Mouse (Mus musculus) embryonic facial prominence, embryonic 11.5 days (tissue): Measurements from ENCODE around the gene Mpi. TPM values are rescaled to one million over a fixed set of nuclear protein-coding genes. Genes with fewer than 3 reads are reported as not detected.
A peak's percentile ranks its signal among the peaks of the same experiment; 100 is the strongest.

Source experiments
- ATAC-seq: fragments of 200-750 bp; cut with Nextera tagmentation; replicated peaks from 2 replicates; pipeline ENCODE4 v1.8.0; 2017; ENCODE audit warnings: low read depth; ENCODE audit not compliant: insufficient number of reproducible peaks, low FRiP score, low TSS enrichment
- DNase-seq: peaks from one replicate; pipeline ENCODE4 v3.0.0-alpha.2; 2015; ENCODE audit warnings: low spot score
- H3K27ac ChIP-seq: fragments of 300-500 bp; sonication (generic); replicated peaks from 2 replicates; pipeline ENCODE4 v1.5.1; 2014; ENCODE audit warnings: mild to moderate bottlenecking, low read depth, low read length, control low read depth
- H3K27me3 ChIP-seq: fragments of 300-500 bp; sonication (generic); 2 replicates; pipeline ENCODE4 v1.6.1; 2014; ENCODE audit warnings: mild to moderate bottlenecking, low read length, moderate library complexity, mixed read lengths; ENCODE audit not compliant: control insufficient read depth, insufficient read depth
- H3K36me3 ChIP-seq: fragments of 300-500 bp; sonication (generic); replicated peaks from 2 replicates; pipeline ENCODE4 v1.6.1; 2014; ENCODE audit warnings: low read depth, mild to moderate bottlenecking, low read length, moderate library complexity, mixed read lengths; ENCODE audit not compliant: control insufficient read depth, insufficient read depth
- H3K4me1 ChIP-seq: fragments of 300-500 bp; sonication (generic); 2 replicates; pipeline ENCODE4 v1.6.1; 2014; ENCODE audit warnings: low read length, mixed read lengths; ENCODE audit not compliant: control insufficient read depth, insufficient read depth
- H3K4me2 ChIP-seq: fragments of 300-500 bp; sonication (generic); 2 replicates; pipeline ENCODE4 v1.6.1; 2014; ENCODE audit warnings: low read depth, mild to moderate bottlenecking, control low read depth, low read length, moderate library complexity
- H3K4me3 ChIP-seq: fragments of 300-500 bp; sonication (generic); 2 replicates; pipeline ENCODE4 v1.5.1; 2014; ENCODE audit warnings: low read depth, low read length, control low read depth
- H3K9ac ChIP-seq: fragments of 300-500 bp; sonication (generic); replicated peaks from 2 replicates; pipeline ENCODE4 v1.6.1; 2014; ENCODE audit warnings: mild to moderate bottlenecking, control low read depth, low read length
- H3K9me3 ChIP-seq: fragments of 300-500 bp; sonication (generic); replicated peaks from 2 replicates; pipeline ENCODE4 v1.6.1; 2016; ENCODE audit warnings: mild to moderate bottlenecking, low read length, inconsistent platforms, mixed read lengths; ENCODE audit not compliant: control insufficient read depth
- WGBS: fragments of 180-500 bp; shearing (Covaris S2); extraction: QIAGEN DNeasy Blood & Tissue Kit; methylation state at CpG from one replicate; pipeline ENCODE4 v1.1.7; 2014; 5-methylcytosine and 5-hydroxymethylcytosine counted together
- polyA plus RNA-seq: library from polyadenylated mRNA; unstranded; fragments of >200 nt; fragmentation: Nextera tagmentation; extraction: Ambion mirVana; gene quantifications from 2 replicates; pipeline ENCODE4 v1.2.1, GENCODE M21; 2014

Mpi gene
- polyA plus RNA-seq, 1 experiment from 2014 or later, result 41.5 TPM

DNA sequence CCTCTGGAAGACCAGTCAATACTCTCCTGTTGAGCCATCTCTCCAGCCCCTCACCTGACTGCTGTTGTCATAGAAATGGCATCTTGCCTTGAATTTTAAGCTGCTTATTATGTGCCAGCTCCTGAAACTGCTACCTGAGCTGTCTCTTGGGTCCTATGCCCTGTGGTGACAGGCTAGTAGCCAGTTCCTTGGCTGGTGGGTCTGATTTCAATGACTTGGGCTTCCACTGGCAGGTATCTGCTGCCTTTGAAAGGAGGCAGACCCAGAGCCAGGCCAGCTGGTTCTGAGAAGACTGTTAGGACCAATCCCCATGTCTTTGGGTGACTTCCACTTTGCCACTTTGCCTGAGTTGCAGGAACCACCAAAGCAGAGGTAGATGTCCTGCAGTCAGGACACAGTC is 21.8 kb upstream of the Mpi start:
- no peak for ATAC-seq
- H3K36me3 ChIP-seq, result no peaks in the 10 kb centered on the region; the same call in none of the 2 replicates

DNA sequence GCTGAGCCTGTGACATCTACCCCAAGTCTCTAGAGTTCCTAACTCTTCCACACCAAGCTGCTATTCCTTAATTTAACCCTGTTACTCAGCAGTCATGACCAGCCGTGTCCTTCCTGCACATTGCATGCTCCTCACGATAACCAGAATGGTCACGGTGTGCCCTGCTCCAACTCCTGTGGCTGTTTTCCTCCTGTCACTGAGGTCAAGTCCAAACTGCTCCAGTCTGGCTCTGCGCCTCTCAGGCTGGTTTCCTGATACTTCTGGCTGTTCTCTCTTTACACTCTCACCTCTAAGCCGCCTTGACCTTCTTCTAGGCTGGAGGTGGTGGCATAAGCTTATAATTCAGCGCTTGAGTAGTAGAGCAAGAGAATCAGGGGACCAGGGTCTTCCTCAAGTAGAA is 15.9 kb upstream of the Mpi start:
- Histone ChIP-seq H3K4me2 (no peak overlapping the region), H3K9ac (no peak overlapping the region), H3K9me3 (no peaks in the 10 kb centered on the region), H3K4me1 (no peaks in the 10 kb centered on the region), H3K4me3 (no peak overlapping the region), H3K36me3 (no peaks in the 10 kb centered on the region; the same call in 1 of the 2 replicates), H3K27ac (no peak overlapping the region), H3K27me3 (no peaks in the 10 kb centered on the region)
- WGBS, result 89% methylated on average over 6 of the region's 6 CpGs
- ATAC-seq, result no peak
- DNase-seq, result no peak

More for the DNA sequence above, 21.8 kb upstream of the Mpi start:
- H3K4me2 ChIP-seq, result no peak overlapping the region
- H3K9me3 ChIP-seq, result no peaks in the 10 kb centered on the region
- DNase-seq, result no peak
- H3K4me3 ChIP-seq, result no peak overlapping the region
- H3K4me1 ChIP-seq, result no peaks in the 10 kb centered on the region
- H3K27ac ChIP-seq, result no peak overlapping the region
- no peaks in the 10 kb centered on the region for H3K27me3 ChIP-seq
- no peak overlapping the region for H3K9ac ChIP-seq

DNA sequence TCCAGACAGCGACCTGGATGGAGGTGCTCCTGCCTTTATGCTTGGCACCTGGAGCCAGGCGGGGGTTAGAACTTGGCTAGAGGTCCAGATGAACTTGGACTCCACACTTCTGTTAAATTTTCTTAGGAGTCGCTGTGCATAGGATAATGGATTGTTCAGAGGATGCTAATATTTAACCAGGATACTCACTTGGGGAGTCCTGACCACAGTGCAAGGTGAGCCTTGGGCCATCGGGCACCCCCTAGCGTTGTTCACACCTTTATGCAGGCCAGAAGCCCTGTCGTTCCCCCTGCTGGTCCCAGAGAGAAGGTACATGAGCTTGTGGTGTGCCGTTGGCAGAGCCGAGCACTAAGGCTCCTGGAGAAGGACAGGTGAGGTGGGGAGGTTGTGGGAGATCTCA is 14.3 kb upstream of the Mpi start:
- Histone ChIP-seq H3K9me3 (no peaks in the 10 kb centered on the region), H3K36me3 (no peaks in the 10 kb centered on the region; the same call in 1 of the 2 replicates), H3K4me2 (no peak overlapping the region), H3K27me3 (no peaks in the 10 kb centered on the region), H3K9ac (no peak overlapping the region), H3K4me1 (no peaks in the 10 kb centered on the region), H3K4me3 (no peak overlapping the region), H3K27ac (no peak overlapping the region)
- DNase-seq (no peak), ATAC-seq (no peak)
- 66% methylated on average over 8 of the region's 8 CpGs for WGBS

DNA sequence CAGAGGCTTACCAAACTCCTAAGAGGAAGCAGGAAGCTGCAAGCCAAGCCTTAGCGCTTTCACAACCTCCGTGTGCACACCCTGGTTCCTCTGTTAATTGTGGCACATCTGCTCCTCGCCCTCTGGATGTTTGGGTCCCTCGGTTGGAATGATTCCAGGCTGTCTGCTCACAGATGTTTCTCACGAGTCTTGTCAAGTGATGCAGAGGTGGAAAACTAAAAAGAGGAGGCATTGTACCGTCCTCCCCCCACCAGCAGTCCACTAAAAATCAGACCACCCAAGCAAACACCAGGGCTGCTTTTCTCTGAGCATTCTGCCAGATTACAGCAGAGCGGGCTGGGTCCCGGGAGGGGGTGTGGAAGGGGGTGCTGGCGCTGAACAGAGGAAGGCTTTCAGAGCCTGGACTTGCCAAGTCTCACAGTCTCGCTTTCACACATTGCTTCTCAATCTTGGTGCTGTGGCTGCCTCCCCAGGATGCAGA is 13.2 kb upstream of the Mpi start:
- DNase-seq, result no peak
- Histone ChIP-seq H3K4me2 (no peak overlapping the region), H3K27me3 (no peaks in the 10 kb centered on the region), H3K9me3 (no peaks in the 10 kb centered on the region), H3K4me1 (no peaks in the 10 kb centered on the region), H3K4me3 (no peak overlapping the region), H3K36me3 (no peaks in the 10 kb centered on the region; the same call in 1 of the 2 replicates), H3K9ac (no peak overlapping the region), H3K27ac (no peak overlapping the region)
- ATAC-seq, result no peak
- WGBS, result 41% methylated on average over 10 of the region's 10 CpGs

DNA sequence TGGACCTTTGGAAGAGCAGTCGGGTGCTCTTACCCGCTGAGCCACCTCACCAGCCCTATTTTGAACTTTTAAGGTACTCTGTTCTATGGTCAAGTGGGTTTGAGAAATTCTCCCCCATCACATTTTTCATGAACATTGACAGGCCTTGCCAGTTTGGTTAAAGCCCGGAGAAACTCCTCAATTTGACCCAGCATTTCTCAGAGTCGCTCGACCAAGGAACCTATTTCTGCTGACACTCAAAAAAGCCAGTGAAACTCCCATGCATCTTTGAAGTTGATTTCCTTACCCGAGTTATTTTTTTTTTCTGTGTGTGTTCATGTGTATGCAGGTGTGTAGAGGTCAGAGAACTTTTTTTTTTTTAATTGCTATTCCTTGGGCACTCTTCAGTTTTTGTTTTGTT is 12.0 kb upstream of the Mpi start:
- Histone ChIP-seq H3K4me1 (no peaks in the 10 kb centered on the region), H3K36me3 (no peaks in the 10 kb centered on the region; the same call in 1 of the 2 replicates), H3K27ac (no peak overlapping the region), H3K27me3 (no peaks in the 10 kb centered on the region), H3K9ac (no peak overlapping the region), H3K4me2 (no peak overlapping the region), H3K4me3 (no peak overlapping the region), H3K9me3 (no peaks in the 10 kb centered on the region)
- no peak for DNase-seq
- no peak for ATAC-seq
- 87% methylated on average over 6 of the region's 6 CpGs for WGBS

DNA sequence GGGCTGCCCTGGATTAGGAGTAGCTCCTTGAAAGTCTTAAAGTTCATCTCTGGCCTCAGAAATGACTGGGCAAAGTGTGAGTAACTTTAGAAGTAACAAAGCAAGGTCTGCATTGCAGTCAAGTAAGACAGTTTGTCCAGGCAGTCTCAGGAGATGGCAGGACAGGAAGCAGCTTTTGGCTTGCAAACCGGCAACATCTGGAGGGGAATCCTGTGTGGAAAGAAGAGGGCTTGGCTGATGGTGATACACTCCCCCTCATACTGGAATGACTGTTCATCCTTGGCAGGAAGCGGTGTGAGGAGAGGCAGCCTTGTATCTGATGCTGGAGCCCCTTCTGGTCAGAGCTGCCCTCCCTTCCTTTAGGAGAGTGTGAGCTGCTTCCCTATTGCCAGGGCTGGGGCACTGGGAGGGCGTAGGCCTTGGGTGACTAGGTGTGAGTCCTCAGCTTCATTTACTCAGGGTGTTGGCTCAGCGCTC is 10.4 kb upstream of the Mpi start:
- Histone ChIP-seq H3K4me2 (no peak overlapping the region), H3K4me1 (no peaks in the 10 kb centered on the region), H3K36me3 (no peaks in the 10 kb centered on the region), H3K4me3 (no peak overlapping the region), H3K9me3 (no peaks in the 10 kb centered on the region), H3K9ac (no peak overlapping the region), H3K27me3 (no peaks in the 10 kb centered on the region), H3K27ac (no peak overlapping the region)
- ATAC-seq, result no peak
- no peak for DNase-seq
- 82% methylated on average over 4 of the region's 4 CpGs for WGBS

DNA sequence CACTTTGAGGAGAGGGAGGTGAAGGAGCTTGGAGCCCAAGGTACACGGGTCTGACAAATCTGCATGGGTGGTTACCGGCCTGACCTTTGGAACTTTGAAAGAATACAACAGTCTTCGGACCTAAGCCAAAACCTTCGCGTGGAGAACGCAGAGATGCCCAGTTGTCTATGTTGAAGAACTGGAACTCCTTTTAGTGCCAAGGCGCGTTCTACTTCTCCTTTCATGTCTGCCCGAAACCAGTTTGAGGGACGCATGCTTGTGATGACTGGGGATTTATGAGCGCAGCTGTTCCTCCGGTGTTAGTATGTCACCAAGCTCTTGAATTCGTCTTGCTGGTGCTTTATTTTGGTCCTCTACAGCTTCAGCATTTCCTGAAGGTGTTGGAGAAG is 9.1 kb upstream of the Mpi start:
- H3K27me3 ChIP-seq, result no peaks in the 10 kb centered on the region
- peak overlapping the region; percentile 65; the same call in 1 of the 2 replicates for H3K9ac ChIP-seq
- peak overlapping the region; percentile 63 for H3K4me3 ChIP-seq
- H3K4me1 ChIP-seq, result no peaks in the 10 kb centered on the region
- no peak for DNase-seq
- peak overlapping the region; percentile 63 for H3K4me2 ChIP-seq
- WGBS, result 80% methylated on average over 13 of the region's 13 CpGs
- no peaks in the 10 kb centered on the region for H3K36me3 ChIP-seq
- ATAC-seq, result no peak
- no peak overlapping the region for H3K27ac ChIP-seq
- no peaks in the 10 kb centered on the region for H3K9me3 ChIP-seq

DNA sequence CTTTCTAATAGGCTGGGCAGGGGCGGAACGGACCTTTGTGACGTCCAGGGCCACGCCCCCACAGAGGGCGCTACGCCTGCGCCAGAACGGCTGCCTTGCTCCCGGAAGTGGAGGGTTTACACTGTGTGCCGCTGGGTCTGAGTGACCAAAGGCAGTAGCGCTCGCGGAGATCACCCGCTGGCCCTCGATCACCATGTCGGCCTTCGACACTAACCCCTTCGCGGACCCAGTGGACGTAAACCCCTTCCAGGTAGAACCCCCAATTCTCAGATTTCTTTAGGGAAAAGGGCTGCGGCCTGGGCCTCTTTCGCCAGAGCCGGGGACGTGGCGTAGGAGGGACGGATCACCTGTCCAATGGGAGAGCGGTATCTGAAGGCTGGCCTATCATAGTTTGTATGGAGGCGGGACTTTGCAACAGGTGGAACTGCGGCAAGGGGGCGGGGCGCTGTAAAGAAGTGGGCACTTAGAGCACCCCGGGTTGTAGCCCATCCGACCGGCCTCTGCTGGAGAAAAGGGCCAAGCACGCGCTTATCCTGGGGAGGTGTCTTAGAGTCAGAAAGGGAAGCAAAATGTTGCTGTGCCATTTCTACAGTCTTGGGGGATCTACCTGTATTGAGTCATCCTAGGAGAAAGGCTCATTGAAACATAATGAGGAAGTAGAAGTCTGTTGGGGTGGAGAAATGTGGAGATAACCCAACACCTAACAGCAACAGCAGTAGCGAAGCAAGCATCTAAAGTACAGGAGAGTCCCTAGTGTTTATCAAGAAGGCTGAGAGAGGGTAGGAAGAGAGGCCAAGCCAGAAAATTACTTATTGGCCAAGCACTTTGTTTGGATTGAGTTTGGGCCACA is 8.5 kb upstream of the Mpi start, which contains the start of gene Scamp2:
Gene Scamp2 (plus strand): TSS at position 83 of the 850 bp plus-strand sequence.
- peak within 1 kb of the TSS; percentile 65; the same call in 1 of the 2 replicates for H3K9ac ChIP-seq
- H3K27me3 ChIP-seq, result no peaks in the 10 kb centered on the region
- H3K4me2 ChIP-seq, result peak within 1 kb of the TSS; percentile 63
- peak; percentile 95 for DNase-seq
- WGBS, result 1% methylated on average over 37 of the region's 37 CpGs
- H3K4me3 ChIP-seq, result peak within 1 kb of the TSS; percentile 63
- no peak within 1 kb of the TSS for H3K27ac ChIP-seq
- no peaks in the 10 kb centered on the region for H3K36me3 ChIP-seq
- no peaks in the 10 kb centered on the region for H3K9me3 ChIP-seq
- H3K4me1 ChIP-seq, result no peaks in the 10 kb centered on the region
- peak; percentile 99 for ATAC-seq
